Mouse (Mus musculus) layer of hippocampus, adult 18-20 months (tissue): ENCODE results near the gene Tradd. TPM values are rescaled to one million over a fixed set of nuclear protein-coding genes. Genes with fewer than 3 reads are reported as not detected.
"Not testable (repeated sequence)": the region's sequence is repeated elsewhere in the genome, so short reads cannot be mapped to it uniquely, and the experiment has no call there.

Experiments
- DNase-seq, 2 experiments: peaks; one replicate each; pipeline ENCODE4 v3.0.0; 2022; ENCODE audit warnings: low spot score in 2 of 2
- total RNA-seq, 2 experiments: library from RNA; stranded (reverse); gene quantifications; 2 replicates each; pipeline ENCODE4 v1.2.3; 2021

The Tradd gene
- total RNA-seq, 2 experiments from 2014 or later: 7.8 to 8.5 TPM

DNA sequence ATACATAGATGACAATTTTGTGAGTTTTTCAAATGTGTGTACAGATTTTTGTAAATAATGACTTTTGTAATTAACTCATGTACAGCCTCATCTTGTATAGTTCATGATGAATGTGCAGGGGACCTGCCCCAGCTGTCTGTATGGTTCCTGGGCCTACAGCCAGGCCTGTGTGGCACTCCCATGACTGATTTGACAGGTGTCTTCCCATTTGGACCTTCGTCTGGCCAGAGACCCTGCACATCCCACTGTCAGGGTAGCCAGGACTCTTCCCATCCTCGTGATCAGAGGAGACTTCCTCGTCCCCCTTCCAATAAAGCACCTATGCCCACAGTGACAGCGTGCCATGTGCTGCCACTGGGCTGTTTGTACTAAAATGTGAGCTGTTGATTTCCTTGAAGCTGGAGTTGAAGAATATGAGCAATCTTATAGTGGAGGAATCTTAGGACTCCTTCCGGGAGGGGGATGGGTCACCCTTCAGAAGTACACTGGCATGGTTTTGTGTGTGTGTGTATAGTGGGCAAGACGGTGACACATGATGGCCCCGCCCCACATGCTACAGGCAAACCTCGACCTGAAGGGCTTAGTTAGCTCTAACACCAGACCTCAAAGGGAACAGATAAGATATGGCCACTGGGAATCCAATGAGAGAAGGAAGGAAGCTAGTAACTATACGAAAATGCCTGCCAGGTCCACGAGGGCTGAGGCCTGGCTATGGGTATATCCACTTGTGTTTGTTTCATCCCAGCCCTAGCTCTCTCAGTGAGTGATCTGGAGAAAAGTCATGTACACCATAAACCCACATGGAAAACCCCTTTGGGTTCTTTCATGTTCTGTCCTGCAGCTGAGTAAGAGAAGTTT, 11.5 kb downstream of the Tradd start:
- no peak for DNase-seq

DNA sequence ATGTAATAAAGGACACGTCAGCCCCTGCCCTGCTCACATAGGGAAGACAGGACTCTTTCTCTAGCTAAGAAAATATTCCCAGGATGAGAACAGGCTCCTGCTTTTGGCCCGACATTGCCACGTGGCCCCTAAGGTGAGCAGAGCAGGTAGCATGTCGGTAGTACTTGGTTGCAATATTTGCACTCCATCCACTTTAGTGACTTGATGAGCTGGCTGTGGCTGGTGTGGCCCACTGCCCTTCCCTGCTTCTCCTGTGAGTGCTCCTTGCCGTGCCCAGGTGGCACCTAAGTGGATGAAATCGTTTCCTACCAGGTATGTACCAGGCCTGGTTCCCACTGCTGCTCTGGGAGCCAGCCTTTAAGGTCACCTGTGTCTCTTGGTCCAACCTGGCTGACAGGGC, 12.5 kb downstream of the Tradd start:
- no peak for DNase-seq

DNA sequence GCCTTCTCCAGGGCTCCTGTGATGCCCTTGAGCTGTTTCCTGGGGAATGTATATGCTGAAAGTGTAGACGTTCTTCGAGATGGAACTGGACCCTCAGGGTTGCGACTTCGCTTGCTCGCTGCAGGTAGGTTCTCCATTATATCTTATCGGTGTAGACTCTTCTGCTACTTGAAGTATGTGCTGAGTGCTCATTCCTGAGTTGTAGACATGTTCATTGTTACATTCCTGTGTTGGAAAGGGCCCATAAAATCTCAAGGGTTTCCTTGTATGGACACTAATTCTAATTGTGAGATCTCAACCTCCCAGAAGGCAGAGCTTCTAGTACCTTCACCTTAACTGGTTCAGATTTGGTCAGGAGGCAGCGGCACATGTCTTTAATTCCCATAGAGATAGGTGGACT, 23.4 kb downstream of the Tradd start:
- no peak for DNase-seq

- no peak for DNase-seq
Observed at GRCm38 (mm10) chr8:105237442-105238142, 26.8 kb downstream of the Tradd start.

DNA sequence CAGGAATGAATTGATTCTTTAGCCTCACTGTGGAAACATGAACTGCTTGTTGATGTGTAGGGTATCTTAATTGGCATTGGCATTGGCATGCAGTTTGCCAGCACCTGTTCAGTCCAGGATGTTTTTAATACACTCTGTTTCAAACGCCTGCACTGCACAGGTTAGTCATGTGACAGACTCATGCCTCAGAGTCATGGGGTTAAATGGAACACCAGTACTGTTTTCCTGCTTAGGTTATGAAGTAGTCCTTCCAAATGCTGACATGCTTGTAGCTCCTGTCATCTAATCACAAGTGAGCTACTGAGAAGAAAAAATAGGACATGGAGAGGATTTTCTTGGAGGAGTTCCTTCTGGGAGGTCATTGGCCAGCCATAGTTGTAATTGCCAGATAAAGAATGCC, 29.2 kb downstream of the Tradd start:
- no peak for DNase-seq

GRCm38 (mm10) chr8:105233126-105233935, 31.1 kb downstream of the Tradd start:
- DNase-seq: no peak

GRCm38 (mm10) chr8:105232321-105232693, 32.1 kb downstream of the Tradd start:
- not testable (repeated sequence) for DNase-seq

DNA sequence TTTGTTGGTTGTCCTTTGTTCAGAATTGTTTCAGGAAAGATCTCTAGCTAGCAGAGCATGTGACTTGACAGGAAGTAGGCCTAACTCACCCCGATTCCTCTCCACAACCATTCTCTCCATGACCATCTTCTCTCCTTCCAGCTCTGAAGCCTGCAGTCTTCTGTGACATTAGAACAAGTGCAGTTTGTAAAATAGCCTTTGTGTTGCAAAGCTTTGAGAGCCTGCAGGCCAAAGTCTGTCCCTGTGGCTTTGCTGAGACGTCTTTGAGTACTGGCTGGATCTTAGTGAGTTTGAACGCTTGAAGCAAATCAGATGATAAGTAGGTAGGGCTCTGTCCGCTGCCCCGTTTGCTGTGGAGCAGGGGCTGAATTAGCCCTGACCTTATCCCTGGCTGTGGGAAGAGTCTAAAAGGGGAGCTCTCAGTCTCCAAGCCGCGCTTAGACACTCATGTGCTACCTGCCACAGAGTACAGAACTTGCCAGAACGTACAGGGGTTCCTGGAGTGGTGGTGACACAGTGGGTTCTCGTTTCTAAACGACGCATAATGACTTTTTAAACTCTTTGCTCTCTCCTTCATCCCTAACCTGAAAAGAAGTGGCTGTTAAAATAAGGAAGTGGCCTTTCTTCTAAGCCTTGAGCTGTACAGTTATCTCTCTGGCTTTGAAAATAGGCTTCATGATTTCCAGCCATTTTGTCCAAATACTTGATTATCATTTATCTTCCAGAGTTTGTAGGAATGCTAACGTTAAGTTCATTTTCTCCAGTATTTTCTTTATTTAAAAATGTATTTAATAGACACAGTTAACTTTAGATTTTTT, 32.7 kb downstream of the Tradd start:
- no peak for DNase-seq

GRCm38 (mm10) chr8:105225917-105226316, 38.5 kb downstream of the Tradd start:
- DNase-seq: no peak

GRCm38 (mm10) chr8:105225272-105225593, 39.2 kb downstream of the Tradd start:
- DNase-seq: no peak

DNA sequence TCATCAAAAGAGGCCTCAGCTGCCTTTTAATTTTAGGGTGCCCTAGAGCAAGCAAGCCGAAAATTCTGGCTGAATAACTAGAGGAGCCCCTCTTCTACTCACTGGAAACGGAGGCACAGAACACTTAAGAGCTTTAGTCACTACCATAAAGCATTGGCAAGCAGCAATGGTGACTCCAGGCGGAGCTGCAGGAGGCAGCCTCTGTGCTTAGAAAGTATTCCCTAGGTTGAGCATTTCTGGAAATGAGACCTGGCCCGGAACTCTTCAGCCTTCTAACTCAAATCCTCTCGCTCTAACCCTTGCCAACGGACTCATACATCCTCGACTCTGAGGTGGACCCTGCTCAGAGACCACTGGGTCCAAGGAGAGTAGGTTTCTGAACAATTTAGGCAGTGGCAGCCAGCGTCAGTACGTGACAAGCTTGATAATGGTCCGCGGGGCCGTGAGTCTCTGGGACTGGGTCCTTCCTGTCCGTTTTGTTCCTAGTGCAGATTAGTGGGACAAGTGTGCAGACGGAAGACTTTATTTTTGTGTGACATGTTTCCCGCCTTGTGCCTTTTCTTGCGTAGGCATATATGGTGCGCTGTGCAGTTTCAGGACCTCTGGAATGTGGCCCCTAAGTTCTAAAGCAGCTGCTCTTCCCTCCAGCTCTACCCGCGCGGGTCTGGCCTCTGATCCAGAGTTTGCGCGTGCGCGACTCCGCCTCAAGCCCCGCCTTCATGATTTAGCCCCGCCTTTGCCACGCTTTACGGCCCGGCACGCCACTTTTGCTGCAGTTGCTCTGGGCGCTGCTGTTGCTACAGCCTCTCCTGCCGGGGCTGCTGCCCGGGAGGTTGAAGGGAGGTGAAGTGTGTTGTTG, 39.8 kb downstream of the Tradd start, which contains the start of gene D230025D16Rik:
Gene D230025D16Rik (plus strand): TSS at position 733 of the 859 bp plus-strand sequence.
- DNase-seq: peak; percentile 88 to 95

DNA sequence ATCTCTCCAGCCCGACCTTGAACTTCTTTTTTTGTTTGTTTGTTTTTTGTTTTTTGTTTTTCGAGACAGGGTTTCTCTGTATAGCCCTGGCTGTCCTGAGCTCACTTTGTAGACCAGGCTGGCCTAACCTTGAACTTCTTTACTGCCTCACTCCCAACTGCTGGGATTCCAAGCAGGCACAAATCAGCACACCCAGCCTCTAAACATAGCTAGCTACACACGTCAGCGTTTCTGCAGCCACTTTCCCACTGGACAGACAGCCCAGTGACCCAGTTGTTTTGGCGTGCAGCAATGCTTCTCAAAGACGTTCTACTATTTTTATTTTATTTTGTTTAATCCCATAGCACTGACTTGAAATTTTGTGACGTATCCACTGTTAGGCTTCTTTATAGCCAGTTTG, 40.6 kb downstream of the Tradd start:
- DNase-seq: no peak

GRCm38 (mm10) chr8:105217926-105218522, 46.4 kb downstream of the Tradd start:
- peak in 1 of 2 experiments; percentile 78 for DNase-seq

DNA sequence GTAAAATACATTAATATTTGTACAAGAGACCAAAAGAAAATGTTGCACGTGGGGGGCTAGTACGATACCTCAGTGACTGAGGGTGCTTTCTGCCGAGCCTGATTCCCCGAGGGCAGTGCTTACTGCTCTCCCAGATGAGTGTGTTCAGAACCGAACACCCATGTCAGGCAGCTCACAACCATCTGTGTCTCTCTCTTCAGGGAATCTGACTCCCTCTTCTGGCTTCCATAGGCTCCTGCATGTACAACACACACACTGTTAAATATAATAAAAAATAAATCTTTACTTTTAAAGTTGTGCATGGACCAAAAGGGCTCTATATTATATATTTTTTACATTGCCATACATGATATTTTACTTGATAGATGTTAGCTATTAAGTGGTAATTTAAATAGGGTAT, 50.3 kb downstream of the Tradd start:
- no peak for DNase-seq

DNA sequence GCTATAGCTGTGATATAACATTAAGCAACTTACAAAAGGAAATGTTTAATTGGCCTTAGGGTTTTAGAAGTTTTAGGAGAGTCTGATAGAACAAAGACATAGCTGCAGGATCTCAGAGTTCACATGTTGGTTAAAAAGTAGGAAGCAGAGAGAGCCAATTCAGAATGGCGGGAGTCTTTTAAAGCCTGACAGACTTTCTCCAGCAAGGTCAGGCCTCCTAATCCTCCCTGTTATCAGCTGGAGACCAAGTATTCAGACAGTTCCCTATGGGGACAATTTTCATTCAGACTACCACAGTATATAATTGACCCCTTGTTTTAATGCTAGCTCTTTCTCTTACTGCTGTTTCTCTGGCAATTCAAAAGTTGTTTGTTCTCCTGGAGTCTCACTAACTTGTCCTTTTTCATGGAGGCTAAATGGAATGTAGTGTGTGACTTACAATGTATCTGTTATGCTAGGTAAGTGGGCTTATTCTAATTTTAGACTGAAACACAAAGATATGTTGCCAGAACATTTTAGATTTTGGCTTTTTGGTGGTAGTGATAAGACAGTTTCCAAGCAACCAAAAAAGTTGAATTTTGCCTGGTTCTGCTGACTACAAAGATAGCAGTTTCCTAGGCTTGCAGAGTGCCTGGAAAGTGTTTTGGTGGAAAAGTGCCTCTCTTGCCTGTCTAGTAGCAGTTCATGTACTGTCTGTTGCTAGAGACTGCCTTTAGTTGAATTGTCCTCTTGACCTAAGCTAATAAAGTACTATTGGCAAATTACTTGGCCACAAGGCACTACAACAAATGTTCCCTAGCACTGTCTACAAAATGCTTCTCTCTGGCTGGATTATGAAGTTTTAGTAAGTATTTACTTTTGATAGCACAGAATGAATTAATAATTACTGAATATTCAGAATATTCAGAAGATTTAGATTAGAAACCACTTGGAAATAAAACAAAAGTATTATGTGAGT, 55.0 kb downstream of the Tradd start:
- DNase-seq: no peak
